Mouse (Mus musculus) NIH3T3 (cell line): ENCODE measurements at regions not wholly inside any gene's neighbourhood (a gene's known extent, or its start where the extent isn't known, plus 50 kb on each side); places are given as distances from the start of the nearest gene placed in this dataset.

Source experiments
- DNase-seq: peaks from one replicate; pipeline ENCODE4 v3.0.0-alpha.2; 2012; ENCODE audit warnings: low read depth

DNA sequence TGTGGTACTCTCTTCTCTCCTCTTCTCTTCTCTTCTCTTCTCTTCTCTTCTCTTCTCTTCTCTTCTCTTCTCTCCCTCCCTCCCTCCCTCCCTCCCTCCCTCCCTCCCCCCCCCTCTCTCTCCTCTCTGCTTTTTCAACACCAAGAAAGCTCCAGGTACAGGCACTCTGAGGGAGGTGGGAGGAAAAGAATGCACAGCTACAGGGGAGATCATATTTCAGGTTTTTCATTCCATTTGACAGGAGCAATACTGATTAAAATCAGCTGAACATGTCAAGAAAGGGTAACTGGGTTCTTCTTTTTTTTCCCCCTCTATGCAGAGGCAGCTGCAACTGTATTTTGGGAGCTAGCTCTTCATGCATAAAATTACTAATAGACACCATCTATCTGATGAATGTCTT is 368.8 kb upstream of the Rack1 start:
- DNase-seq: no peak

DNA sequence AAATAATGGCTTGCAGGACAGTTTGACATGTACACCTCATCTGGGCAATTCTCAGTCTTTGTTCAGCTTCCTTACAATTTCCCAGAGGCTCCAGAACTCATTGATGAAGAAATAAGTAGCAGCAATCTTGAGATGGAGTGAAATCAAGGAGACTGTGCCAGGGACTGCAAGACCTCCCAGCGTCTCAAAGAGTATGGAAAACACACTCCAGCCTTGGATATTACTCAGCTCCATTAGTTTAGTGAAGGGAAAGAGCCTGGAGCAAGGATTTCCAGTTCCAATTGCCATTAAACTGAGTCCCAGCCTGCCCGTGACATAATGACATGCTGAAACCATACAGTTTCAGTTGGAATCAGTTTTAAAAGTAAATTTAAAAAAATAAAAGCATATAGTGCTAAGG is 372.7 kb upstream of the Rack1 start:
- no peak for DNase-seq

DNA sequence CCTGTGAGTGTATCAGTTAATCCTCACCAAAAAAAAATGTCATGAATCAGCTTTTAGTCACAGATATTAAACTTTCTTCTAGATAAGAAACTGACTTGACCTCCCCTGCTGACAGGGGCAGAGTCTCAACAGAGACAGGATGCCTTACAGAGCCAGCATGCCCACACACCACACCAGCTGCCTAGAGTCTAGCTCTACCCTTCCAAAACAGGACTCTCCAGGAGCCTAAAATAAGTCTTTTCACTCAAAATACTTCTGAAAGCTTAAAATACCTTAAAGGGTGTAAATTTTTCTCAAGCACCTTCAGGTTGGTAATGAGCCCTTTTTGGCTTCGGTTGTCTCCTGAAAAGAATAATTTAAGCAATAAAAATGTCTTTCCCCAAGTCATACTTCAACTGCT is 373.7 kb upstream of the Rack1 start:
- DNase-seq: no peak

DNA sequence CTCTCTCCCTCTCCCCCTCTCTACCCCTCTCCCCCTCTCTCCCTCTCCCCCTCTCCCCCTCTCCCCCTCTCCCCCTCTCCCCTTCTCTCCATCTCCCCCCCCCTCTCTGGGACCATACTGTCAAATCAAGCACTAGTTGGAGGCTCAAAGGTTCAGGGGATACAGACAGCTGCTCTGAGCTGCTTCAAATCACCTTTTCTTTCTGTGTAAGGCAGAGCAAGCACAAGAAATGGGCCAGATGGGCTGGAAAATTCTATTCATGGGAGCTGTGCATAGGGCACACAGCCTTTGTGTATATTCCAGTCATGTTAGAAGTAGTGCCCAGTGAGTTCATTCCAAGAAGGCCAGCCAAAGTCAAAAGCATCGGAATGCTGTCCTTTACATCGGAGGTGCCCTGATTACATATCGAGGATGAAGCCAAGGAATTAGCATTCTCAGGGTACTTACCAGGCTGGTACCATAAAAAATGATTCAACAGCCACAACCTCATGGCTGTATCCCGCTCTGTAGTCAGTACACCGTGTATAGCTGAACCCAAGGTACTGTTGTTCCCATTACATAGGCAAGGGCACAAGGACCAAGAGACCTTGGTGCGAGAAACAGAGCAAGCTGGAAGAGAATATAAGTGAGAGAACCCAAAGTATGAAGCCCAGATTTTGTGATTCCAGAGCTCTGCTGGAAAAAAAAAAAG is 381.9 kb upstream of the Rack1 start:
- no peak for DNase-seq

DNA sequence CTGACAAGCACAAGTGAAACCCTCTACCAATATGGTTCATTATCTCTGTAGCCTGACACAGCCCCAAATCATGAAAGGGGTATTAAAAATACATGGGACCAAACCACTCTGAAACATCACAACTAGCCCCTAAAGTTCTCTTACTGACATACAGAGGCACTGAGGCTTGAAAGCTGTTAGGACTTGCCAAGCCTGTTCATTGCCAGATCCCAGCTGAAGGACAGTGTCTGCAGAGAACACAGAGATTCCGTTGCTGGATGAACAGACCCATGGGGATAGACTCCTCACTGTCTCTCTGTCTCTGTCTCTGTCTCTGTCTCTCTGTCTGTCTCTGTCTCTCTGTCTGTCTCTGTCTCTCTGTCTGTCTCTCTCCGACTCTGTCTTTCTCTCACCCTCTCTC is 382.5 kb upstream of the Rack1 start:
- DNase-seq: no peak

DNA sequence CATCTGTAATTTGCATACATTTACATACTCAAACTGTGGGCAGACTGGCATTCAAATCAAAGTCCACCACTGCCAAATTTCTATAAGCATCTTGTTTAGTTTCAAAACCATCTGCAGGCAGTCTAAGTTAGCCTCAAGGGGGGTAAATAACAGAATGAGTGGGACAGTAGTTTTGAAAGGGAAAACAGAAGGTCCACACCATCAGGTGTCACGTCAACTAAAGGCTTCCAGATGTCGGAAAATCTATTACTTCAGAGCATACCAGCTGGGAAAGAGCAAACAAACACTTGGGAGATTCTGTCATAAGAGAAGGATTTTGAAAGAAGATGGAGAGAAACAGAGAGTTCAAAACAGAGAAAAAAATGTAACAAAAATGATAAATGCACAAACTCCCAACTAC is 402.1 kb upstream of the Rack1 start:
- DNase-seq: no peak

DNA sequence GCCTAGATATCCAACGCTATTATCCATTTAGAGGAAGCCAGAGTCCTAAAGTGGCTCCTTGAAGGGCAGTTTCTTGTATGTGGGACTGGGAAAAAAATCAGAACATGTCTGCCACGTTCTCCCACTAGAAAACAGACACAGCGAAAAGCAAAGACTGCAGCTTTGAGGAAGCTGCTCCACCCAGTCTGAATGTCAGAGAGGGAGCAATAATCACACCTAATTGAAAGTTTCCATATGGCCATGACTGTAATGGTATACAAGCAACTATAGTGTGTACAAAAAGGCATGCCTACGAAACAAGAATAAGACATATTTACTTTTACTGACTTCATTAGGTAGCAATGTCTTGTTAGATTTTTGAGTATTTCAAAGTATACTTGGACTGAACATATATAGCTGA is 392.7 kb upstream of the Sgcd start:
- DNase-seq: no peak

DNA sequence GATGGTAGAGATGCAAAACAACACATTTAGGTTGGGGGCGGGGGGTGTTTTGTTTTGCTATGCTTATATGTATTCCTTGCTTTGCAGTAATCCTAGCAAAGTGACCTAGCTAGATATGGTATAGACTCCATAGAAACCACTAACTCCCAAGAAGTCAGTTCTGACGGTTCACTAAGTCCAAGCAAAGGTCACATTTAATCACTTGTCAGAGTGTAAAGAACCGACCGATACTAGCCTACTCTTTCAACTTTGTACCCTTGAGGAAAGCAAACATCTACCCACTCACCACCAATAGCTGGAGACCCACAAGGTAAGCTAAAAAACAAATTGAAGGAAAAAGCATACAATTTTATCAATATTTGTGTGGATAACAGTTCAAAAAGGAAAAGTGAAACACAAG is 389.3 kb upstream of the Sgcd start:
- DNase-seq: no peak

DNA sequence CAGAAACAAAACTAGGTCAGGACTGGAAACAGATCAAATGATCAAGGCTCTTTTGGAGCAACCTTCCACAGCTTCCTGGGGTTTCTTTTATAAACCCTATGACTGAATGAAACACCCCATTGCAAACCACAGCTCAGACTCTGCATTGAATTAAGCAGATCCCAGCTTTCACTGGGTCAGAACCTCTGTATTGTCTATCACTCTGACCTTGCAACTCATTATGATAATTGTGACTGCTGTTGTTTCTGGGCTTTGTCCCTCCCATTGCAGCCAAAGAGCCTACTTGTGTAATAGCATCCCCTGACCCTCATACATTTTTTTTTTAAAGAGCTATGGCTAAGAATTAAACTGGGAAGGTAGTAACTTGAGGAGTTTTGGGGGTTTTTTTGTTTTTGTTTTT is 388.5 kb upstream of the Sgcd start:
- no peak for DNase-seq

DNA sequence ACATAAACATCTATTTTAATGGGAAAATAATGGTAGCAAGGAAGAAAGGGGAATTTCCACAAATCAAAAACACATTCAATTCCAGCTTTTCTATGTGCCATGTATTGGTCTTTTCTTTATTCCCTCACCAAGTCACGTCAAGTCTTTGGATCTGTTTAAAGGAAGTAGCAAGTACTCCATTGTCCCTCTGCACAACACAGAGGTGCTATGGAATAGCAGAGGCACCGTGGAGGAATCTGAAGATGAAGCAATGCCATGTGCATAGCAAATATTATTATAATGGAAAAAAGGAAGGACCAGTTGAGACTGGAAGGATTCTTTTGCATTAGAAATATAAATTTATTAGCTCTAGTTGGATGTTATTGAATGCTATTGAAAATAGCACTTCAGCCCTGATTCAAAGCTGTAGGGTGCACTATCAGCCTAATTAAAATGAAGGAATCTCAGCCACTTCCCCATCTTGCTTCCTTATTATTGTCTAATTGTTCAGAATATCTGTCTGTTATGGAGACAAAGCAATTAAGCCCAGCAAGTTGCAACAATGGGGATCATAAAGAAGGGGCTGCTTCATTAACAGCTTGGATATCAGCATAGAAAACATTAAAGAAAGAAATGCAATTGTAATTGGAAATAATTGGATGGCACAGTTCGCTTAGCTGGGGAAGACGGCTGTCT is 362.7 kb upstream of the Sgcd start:
- no peak for DNase-seq

DNA sequence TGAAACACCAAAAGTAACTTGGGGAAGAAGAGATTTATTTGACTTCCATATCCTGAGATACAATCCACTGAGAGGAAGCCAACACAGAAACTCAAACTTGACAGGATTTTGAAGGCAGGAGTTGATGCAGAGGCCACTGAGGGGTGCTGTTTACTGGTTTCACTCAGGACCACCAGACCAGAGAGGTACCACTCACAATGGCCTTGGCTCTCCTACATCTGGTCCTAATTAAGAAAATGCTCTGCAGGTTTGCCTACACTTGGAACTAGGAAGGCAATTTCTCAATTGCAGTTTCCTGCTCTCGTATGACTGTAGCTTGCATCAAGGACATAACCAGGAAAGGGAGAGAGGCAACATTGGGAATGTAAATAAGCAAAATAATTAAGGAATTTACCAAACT is 325.7 kb upstream of the Sgcd start:
- no peak for DNase-seq

DNA sequence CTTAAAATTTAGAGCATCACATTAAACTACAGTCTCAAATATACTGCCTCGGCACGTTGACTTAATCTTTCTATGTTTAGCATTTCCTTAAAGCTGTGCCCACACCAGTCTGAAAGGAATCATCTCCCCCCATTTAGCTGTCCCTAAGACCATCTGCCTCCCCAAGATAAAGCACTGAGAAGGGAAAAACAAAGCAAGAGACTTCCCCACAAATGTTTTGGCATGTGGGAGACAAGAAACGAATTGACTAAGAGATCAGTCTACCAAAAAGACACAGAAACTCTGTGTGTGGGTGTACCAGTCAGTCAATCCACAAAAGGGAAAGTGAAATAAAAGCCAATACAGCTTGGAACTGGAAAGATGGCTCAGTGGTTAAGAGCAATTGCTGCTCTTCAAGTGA is 306.6 kb upstream of the Sgcd start:
- no peak for DNase-seq

DNA sequence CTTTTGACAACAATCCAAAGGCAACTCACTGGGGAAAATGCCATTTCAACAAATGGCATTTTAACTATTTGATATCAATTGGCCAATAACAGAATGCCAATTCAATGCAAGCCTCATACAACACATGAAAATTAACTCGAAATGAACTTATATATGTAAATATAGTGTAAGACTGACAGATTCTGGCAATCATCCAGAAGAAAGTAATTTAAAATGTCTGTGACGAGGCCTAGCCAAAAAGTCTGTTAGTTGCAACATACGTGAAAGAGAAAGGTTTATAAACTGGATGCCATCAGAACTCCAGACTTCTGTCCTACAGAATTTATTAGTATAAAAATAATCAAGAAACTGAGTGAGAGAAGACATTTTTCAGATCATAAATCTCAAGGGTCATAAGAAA is 273.7 kb upstream of the Sgcd start:
- DNase-seq: no peak

DNA sequence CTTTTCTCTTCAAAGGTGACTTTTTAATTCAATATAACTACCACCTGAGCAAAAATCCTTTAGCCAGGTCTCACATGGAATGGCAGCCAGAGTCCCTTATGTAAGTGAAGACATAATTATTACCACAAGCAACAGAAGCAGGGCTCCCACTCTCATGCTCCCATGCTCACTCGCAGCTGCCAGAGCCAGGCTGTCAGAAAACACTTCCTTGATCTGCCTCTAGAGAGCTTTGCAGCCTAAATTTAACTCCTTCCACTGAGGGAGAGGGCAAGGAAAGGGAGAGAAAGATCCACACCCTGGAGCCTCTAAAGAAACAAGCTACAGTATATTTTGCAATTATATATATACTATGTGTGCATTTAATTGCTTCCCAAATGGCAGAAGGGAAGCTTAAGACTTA is 272.3 kb upstream of the Sgcd start:
- DNase-seq: no peak

DNA sequence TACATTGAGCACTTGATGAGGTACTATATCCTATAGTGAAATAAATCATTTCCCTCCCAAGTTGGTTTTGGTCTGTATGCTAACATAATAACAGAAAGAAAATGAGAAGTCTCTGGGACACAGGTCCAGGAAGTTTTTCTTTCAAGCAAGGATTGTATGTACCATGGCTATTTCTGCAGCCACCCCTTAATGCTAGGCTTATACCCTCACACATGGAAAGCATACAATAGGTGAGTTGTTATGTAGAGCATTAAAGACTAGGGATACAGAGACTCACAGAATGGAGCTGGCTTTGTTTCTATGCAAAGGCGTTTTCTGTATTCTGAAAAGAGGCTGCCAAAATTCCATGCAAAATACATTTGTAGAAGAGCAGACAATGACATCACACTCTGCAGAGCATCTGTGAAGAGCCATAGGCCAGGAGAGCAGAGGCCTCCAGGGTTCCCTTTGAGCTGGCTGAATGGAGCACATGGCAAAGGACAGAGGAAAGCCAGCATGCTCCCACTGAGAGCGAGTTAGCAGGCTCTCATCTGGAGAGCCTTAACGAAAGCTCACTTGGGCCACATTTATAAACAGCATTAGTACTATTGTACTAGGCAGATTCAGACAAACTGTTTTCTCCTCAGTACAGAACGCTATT is 262.0 kb upstream of the Sgcd start:
- DNase-seq: no peak

DNA sequence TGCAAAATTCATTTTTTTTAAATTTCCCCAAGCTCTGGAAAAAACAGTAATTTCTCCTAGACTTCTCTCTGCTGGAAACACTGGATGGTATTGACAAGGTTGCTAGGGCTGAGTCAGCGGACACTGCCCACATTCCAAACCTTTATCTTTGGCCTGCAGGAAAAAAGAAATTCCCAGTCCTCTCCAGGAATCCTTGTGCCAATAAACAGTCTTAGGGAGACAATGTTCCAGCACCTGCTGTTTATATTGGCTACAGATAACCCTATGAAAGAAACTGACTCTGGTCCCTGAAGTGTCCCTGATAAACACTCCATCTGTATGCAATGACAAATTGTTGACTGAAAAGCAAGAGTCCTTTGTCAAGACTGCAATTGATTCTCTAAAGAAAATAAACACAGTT is 260.5 kb upstream of the Sgcd start:
- DNase-seq: no peak

DNA sequence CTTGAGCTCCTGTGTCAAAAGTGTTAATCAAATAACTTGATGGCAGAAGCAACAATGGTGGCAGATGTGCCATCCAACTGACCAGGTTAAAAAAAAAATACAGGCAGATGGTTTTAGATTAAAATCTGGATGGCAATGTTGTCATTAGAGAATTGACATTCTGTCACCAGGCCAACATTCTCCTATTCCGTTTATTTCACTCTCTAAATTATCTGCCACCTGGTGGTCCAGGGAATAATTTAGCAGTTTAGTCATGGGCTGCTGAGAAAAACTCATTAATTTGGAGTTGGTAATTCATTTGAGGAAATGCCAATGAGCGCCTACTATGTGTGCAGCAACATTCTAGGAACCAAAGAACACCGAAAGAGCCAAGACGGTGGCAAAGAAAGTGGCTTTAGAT is 232.4 kb upstream of the Sgcd start:
- no peak for DNase-seq

DNA sequence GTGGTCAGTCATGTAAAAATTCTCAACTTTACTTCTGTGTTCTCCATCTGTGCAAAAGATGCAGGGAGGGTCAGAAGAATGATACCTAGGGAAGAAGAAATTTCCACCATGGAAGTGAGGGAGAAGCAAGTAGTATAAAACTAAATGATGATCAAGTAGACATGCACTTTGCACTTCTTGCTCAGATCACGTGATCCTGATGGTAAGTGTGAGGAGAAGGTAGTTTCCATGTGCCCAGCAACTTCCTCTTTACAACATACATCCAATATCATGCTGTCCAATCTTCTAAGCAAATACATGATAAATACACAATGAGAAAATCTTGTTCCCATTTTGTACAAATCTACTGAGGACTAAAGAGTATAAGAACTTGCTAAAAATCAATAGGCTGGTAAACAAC is 230.4 kb upstream of the Sgcd start:
- no peak for DNase-seq

DNA sequence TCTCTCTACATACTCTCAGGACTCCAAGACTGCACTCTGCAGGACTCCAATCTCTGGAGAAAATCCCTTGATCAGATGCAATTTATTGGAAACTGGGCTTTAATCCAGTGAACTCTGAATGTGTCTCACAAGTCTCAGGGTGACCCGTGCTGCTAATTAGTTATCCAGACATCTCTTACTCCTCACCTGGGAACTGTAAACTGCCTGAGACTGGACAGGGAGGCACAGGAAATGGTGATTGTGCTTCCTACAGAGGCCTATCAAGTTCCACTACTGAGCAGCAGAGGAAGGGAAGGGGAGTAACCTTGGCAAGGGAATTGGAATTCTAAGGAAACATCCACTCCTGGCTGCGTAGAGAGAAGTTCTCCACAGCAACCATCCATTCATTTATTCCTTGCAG is 228.0 kb upstream of the Sgcd start:
- DNase-seq: no peak

DNA sequence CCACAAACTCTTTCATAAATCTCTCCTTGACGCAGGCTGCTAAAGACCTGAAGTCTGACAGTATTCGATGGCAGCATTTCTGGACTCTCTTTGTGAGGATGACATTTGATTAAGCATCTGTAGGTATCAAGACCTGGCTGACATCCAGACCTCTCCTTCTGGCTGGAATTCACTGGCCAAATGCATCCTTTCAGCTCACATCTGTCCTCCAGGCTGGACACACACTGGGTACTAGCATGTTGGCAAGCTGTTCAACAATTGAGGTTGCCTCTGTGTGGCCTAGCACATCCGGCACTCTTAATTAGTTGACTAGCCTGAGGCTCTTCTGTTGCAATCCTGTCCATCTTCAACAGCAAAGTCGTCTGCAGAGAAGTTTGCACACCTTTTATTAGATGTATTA is 197.8 kb upstream of the Sgcd start:
- DNase-seq: no peak

DNA sequence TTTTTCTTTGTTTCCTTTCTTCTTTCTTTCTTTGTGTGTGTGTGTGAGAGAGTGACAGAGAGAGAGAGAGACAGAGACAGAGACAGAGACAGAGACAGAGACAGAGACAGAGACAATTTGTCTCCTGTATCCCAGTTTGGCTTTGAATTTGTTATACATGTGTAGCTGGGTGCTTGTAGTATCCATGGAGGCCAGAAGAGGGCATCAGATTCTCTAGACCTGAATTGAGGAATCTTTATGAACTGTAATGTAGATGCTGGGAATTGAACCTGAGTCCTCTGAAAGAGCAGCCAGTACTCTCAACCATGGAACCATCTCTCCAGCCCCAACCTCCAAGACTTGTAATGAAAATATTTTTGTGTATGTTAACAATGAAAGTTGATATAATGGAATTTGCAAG is 190.2 kb upstream of the Sgcd start:
- DNase-seq: peak; percentile 19

DNA sequence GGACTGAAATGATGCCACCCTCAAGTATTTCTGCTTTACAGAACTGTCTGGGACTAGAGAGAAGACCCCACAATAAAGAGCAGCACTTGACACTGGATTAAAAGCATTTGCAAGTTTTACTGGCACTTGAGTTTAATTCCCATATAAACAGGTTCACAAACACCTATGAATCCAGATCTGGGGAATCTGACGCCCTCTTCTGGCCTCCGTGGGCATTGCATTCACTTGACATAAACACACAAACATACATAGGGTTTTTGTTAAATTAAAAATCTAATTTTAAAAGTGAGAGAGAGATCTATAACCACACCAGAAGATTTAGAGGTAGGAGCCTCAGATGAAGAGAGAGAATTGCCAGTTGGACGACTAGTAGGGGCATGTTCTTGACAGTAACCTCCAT is 189.4 kb upstream of the Sgcd start:
- no peak for DNase-seq

DNA sequence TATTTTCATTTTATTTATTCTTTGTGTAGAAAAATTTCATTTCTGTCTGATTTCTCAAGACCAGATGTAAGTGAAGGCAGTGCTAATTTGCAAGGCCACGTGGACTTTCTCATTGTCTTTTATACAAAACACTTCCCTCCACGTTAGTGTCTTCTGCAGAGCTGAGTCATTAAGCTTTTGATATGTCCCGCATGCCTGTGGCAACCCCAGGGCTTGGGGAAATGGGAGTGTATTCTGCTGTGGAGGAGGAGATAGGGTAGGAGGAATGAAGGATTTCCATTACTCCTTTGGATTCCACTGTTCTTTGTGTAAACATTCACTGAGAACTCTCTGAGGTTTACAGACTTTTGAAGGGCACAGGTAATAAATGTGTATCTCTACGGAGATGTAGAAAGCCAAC is 187.7 kb upstream of the Sgcd start:
- no peak for DNase-seq

DNA sequence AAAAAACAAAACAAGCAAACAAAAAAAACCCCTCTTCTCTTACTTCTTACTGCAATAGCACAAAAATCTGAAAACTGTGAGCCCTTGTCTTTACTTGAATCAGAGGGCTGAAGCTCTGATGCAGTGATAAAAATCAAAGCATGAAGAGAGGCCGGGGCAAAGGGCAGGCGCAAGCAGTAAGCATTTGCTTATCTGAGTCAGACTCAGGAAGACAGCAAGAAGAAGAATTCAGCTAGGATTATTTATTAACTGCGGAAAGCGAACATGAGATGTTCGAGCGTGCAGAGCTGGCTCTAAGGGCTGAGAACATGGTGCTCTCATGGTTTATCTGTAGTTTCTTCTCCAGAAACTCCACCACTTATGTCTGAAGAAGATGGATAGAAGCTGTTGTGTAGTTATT is 163.4 kb upstream of the Sgcd start:
- no peak for DNase-seq
